Mouse (Mus musculus): ENCODE results near the gene Slc4a4.

- TF ChIP-seq CTCF (IDR thresholded peaks at IDR 0.05; ENCODE audit: insufficient read depth, low read depth, low read length) (no peak), POLR2A (IDR thresholded peaks at IDR 0.05; ENCODE audit: insufficient read depth, low read depth, low read length) (no peak)
These were observed 86.5 kb downstream of the Slc4a4 start for GRCm38 (mm10) chr5:88973130-88973529.

Measured in olfactory bulb, adult 2 months (tissue).